Comparison of ENCODE assay signal across 8 mouse cellular contexts in genomic region chr19:5846154-5846553, GRCm38 (mm10). TPM values are rescaled to one million over a fixed set of nuclear protein-coding genes. Genes with fewer than 3 reads are reported as not detected.
A peak's percentile ranks its signal among the peaks of the same experiment; 100 is the strongest.
DNase-seq lines count a peak whose midpoint lies in the region; ATAC-seq and TF ChIP-seq lines count a peak whose summit lies in the region.

No protein-coding gene starts in this region.

- H3K4me2 ChIP-seq in embryonic facial prominence, embryonic 15.5 days (replicated peaks), result peak overlapping the region; percentile 63
- H3K4me2 ChIP-seq in hindbrain, embryonic 14.5 days (replicated peaks), result peak overlapping the region; percentile 84
- peak overlapping the region; percentile 76 for H3K4me2 ChIP-seq in liver, embryonic 16.5 days (ENCODE audit: low read depth, low read length)
- H3K4me2 ChIP-seq in stomach, embryonic 14.5 days (replicated peaks; ENCODE audit: low read depth, low read length), result peak overlapping the region; percentile 72

- DNase-seq in heart, embryonic 10.5 days (ENCODE audit: low spot score), result no peak
- no peak for DNase-seq in heart, adult 11 months
- no peak for DNase-seq in ES-E14 (ENCODE audit: low read depth, low spot score)
- DNase-seq in hindbrain, embryonic 14.5 days (ENCODE audit: low spot score), result no peak
- no peak for DNase-seq in MN1 (ENCODE audit: low spot score)

- 0% methylated on average over 7 of the region's 7 CpGs for WGBS in heart, embryonic 10.5 days
- 1% methylated on average over 7 of the region's 7 CpGs for WGBS in embryonic facial prominence, embryonic 15.5 days
- under 1% methylated on average over 7 of the region's 7 CpGs for WGBS in hindbrain, embryonic 14.5 days
- 1% methylated on average over 7 of the region's 7 CpGs for WGBS in liver, embryonic 16.5 days (ENCODE audit: insufficient replicate concordance)
- WGBS in stomach, embryonic 14.5 days, result 2% methylated on average over 7 of the region's 7 CpGs

- peaks cover 95% of the 10 kb centered on the region for H3K4me1 ChIP-seq in heart, embryonic 10.5 days
- peaks cover 0 to 26% of the 10 kb centered on the region in 2 experiments; a peak in 2 of 4 replicates for H3K4me1 ChIP-seq in ES-E14 (ENCODE audit: control insufficient read depth in 2 of 2, insufficient read depth in 2 of 2, low read length in 2 of 2, poor library complexity in 1 of 2)
- peaks cover 90% of the 10 kb centered on the region for H3K4me1 ChIP-seq in embryonic facial prominence, embryonic 15.5 days
- peaks cover 68% of the 10 kb centered on the region for H3K4me1 ChIP-seq in hindbrain, embryonic 14.5 days (replicated peaks; ENCODE audit: control insufficient read depth, insufficient read depth, low read length)
- peaks cover 91% of the 10 kb centered on the region for H3K4me1 ChIP-seq in liver, embryonic 16.5 days (ENCODE audit: control insufficient read depth, low read depth, low read length)
- peaks cover 62% of the 10 kb centered on the region for H3K4me1 ChIP-seq in stomach, embryonic 14.5 days (ENCODE audit: control insufficient read depth, insufficient read depth, low read length)

- H3K36me3 ChIP-seq in heart, embryonic 10.5 days, result no peaks in the 10 kb centered on the region
- H3K36me3 ChIP-seq in ES-E14 (ENCODE audit: control insufficient read depth, insufficient read depth, low read length, poor library complexity, severe bottlenecking), result peaks cover 7% of the 10 kb centered on the region; the same call in 1 of the 2 replicates
- H3K36me3 ChIP-seq in embryonic facial prominence, embryonic 15.5 days, result 0 out of 2 replicates have a peak, but pooled peaks cover 4% of the 10 kb centered on the region
- H3K36me3 ChIP-seq in hindbrain, embryonic 14.5 days (replicated peaks; ENCODE audit: control insufficient read depth, insufficient read depth), result no peaks in the 10 kb centered on the region
- H3K36me3 ChIP-seq in liver, embryonic 16.5 days (ENCODE audit: control insufficient read depth, insufficient read depth), result no peaks in the 10 kb centered on the region
- no peaks in the 10 kb centered on the region for H3K36me3 ChIP-seq in stomach, embryonic 14.5 days (ENCODE audit: control insufficient read depth, insufficient read depth, low read length)

- H3K27me3 ChIP-seq in heart, embryonic 10.5 days (ENCODE audit: insufficient read depth, poor library complexity, severe bottlenecking), result no peaks in the 10 kb centered on the region
- no peaks in the 10 kb centered on the region for H3K27me3 ChIP-seq in embryonic facial prominence, embryonic 15.5 days
- H3K27me3 ChIP-seq in hindbrain, embryonic 14.5 days (ENCODE audit: control insufficient read depth, insufficient read depth, low read length), result no peaks in the 10 kb centered on the region
- H3K27me3 ChIP-seq in liver, embryonic 16.5 days (ENCODE audit: control insufficient read depth, insufficient read depth, low read depth, low read length), result no peaks in the 10 kb centered on the region
- H3K27me3 ChIP-seq in stomach, embryonic 14.5 days (ENCODE audit: control insufficient read depth, insufficient read depth, low read length), result no peaks in the 10 kb centered on the region

- H3K9me3 ChIP-seq in heart, embryonic 10.5 days, result no peaks in the 10 kb centered on the region
- no peaks in the 10 kb centered on the region for H3K9me3 ChIP-seq in ES-E14 (ENCODE audit: control insufficient read depth, insufficient read depth, low read depth, low read length)
- H3K9me3 ChIP-seq in embryonic facial prominence, embryonic 15.5 days (replicated peaks), result no peaks in the 10 kb centered on the region
- no peaks in the 10 kb centered on the region for H3K9me3 ChIP-seq in hindbrain, embryonic 14.5 days (ENCODE audit: control insufficient read depth, low read length)
- H3K9me3 ChIP-seq in liver, embryonic 16.5 days (replicated peaks; ENCODE audit: control insufficient read depth, low read length), result no peaks in the 10 kb centered on the region
- H3K9me3 ChIP-seq in stomach, embryonic 14.5 days (ENCODE audit: control insufficient read depth, low read depth, low read length), result no peaks in the 10 kb centered on the region

- peak overlapping the region; percentile 96 for H3K27ac ChIP-seq in heart, embryonic 10.5 days
- peak overlapping the region; percentile 100 for H3K27ac ChIP-seq in ES-E14 (ENCODE audit: insufficient read depth, low read depth, low read length, poor library complexity, severe bottlenecking)
- H3K27ac ChIP-seq in embryonic facial prominence, embryonic 15.5 days (replicated peaks), result peak overlapping the region; percentile 99
- peak overlapping the region; percentile 99 for H3K27ac ChIP-seq in hindbrain, embryonic 14.5 days
- peak overlapping the region; percentile 99 for H3K27ac ChIP-seq in liver, embryonic 16.5 days (ENCODE audit: low read length)
- peak overlapping the region; percentile 99 for H3K27ac ChIP-seq in stomach, embryonic 14.5 days (ENCODE audit: low read length)

- in situ Hi-C loops in ES-E14 (cut with MboI; ENCODE audit: low sequenced_read_pairs in 2 of 2, unreplicated experiment in 2 of 2), result loop anchor here in 1 of 2 experiments (10.0 kb wide), 1 partner anchor 51 kb away; no protein-coding TSS in a partner anchor

- H3K9ac ChIP-seq in ES-E14 (ENCODE audit: insufficient read depth, low read depth, low read length, poor library complexity, severe bottlenecking), result peak overlapping the region; percentile 83
- peak overlapping the region; percentile 10; the same call in 1 of the 2 replicates for H3K9ac ChIP-seq in embryonic facial prominence, embryonic 15.5 days
- peak overlapping the region; percentile 69 for H3K9ac ChIP-seq in hindbrain, embryonic 14.5 days
- H3K9ac ChIP-seq in liver, embryonic 16.5 days (ENCODE audit: low read depth, low read length), result peak overlapping the region; percentile 60
- H3K9ac ChIP-seq in stomach, embryonic 14.5 days (replicated peaks; ENCODE audit: low read depth, low read length), result peak overlapping the region; percentile 40

- peak; percentile 5 for ATAC-seq in embryonic facial prominence, embryonic 15.5 days (ENCODE audit: insufficient number of reproducible peaks, low FRiP score, low TSS enrichment, low read depth)
- ATAC-seq in hindbrain, embryonic 14.5 days (ENCODE audit: low FRiP score), result peak; percentile 41
- no peak for ATAC-seq in liver, embryonic 16.5 days (ENCODE audit: low read depth)
- ATAC-seq in stomach, embryonic 14.5 days (ENCODE audit: insufficient number of reproducible peaks, insufficient read depth, low FRiP score, low read depth), result peak; percentile 10; the same call in 1 of the 2 replicates

- peak overlapping the region; percentile 56 for H3K4me3 ChIP-seq in heart, embryonic 10.5 days
- peak overlapping the region; percentile 38 to 55 for H3K4me3 ChIP-seq in ES-E14 (ENCODE audit: insufficient read depth in 1 of 2, low read depth in 1 of 2, low read length in 2 of 2, poor library complexity in 1 of 2, severe bottlenecking in 1 of 2)
- peak overlapping the region; percentile 45 for H3K4me3 ChIP-seq in embryonic facial prominence, embryonic 15.5 days (replicated peaks)
- H3K4me3 ChIP-seq in hindbrain, embryonic 14.5 days (replicated peaks; ENCODE audit: low read length), result peak overlapping the region; percentile 31
- H3K4me3 ChIP-seq in liver, embryonic 16.5 days (ENCODE audit: low read depth, low read length), result peak overlapping the region; percentile 67
- peak overlapping the region; percentile 35 for H3K4me3 ChIP-seq in stomach, embryonic 14.5 days (ENCODE audit: low read depth, low read length)

TF ChIP-seq in ES-E14, 5 proteins besides CTCF, POLR2A, EP300 and RAD21:
- TF ChIP-seq CHD2 (IDR thresholded peaks at IDR 0.05; ENCODE audit: low read depth, low read length) (no peak), HCFC1 (IDR thresholded peaks at IDR 0.05; ENCODE audit: borderline replicate concordance, insufficient read depth, low read length) (no peak), MAFK (IDR thresholded peaks at IDR 0.05; ENCODE audit: insufficient read depth, low read depth, low read length) (no peak), ZC3H11A (IDR thresholded peaks at IDR 0.05; ENCODE audit: borderline replicate concordance, low read depth, low read length) (no peak), ZNF384 (IDR thresholded peaks at IDR 0.05; ENCODE audit: low read depth, low read length) (no peak; the same call in 1 of the 2 replicates)

RNA-seq across cellular contexts. Expression of gene Frmd8, which starts 28.9 kb away (rescaled TPM):
- 40.6 and 46.3 TPM in 2 replicates for polyA plus RNA-seq in heart, embryonic 10.5 days (2016; fragmentation: Nextera tagmentation; extraction: Ambion mirVana)
- total RNA-seq in ES-E14 (2012; rRNA removed), result 33.4 and 35.7 TPM in 2 replicates
- polyA plus RNA-seq in embryonic facial prominence, embryonic 15.5 days (2015; fragmentation: Nextera tagmentation; extraction: Ambion mirVana), result 32.5 and 37.4 TPM in 2 replicates
- 11.3 and 13.1 TPM in 2 replicates for polyA plus RNA-seq in hindbrain, embryonic 14.5 days (2014; fragmentation: Nextera tagmentation; extraction: Ambion mirVana)
- 13.9 and 14.0 TPM in 2 replicates for polyA plus RNA-seq in liver, embryonic 16.5 days (2015; fragmentation: Nextera tagmentation; extraction: Ambion mirVana)
- polyA plus RNA-seq in stomach, embryonic 14.5 days (2014; fragmentation: Nextera tagmentation; extraction: Ambion mirVana), result 18.3 and 18.6 TPM in 2 replicates

RNA-seq across cellular contexts. Expression of gene Slc25a45, which starts 31.5 kb away (rescaled TPM):
- 2.1 and 2.5 TPM in 2 replicates for polyA plus RNA-seq in heart, embryonic 10.5 days (2016; fragmentation: Nextera tagmentation; extraction: Ambion mirVana)
- total RNA-seq in ES-E14 (2012; rRNA removed), result 1.2 and 1.9 TPM in 2 replicates
- 5.9 and 7.5 TPM in 2 replicates for polyA plus RNA-seq in embryonic facial prominence, embryonic 15.5 days (2015; fragmentation: Nextera tagmentation; extraction: Ambion mirVana)
- polyA plus RNA-seq in hindbrain, embryonic 14.5 days (2014; fragmentation: Nextera tagmentation; extraction: Ambion mirVana), result 1.5 and 2.5 TPM in 2 replicates
- 6.3 and 6.9 TPM in 2 replicates for polyA plus RNA-seq in liver, embryonic 16.5 days (2015; fragmentation: Nextera tagmentation; extraction: Ambion mirVana)
- polyA plus RNA-seq in stomach, embryonic 14.5 days (2014; fragmentation: Nextera tagmentation; extraction: Ambion mirVana), result 1.8 and 2.8 TPM in 2 replicates

RNA-seq across cellular contexts. Expression of gene Tigd3, which starts 47.8 kb away (rescaled TPM):
- 2.4 and 2.9 TPM in 2 replicates for polyA plus RNA-seq in heart, embryonic 10.5 days (2016; fragmentation: Nextera tagmentation; extraction: Ambion mirVana)
- 2.1 and 2.2 TPM in 2 replicates for total RNA-seq in ES-E14 (2012; rRNA removed)
- 3.4 and 3.6 TPM in 2 replicates for polyA plus RNA-seq in embryonic facial prominence, embryonic 15.5 days (2015; fragmentation: Nextera tagmentation; extraction: Ambion mirVana)
- 6.1 and 9.4 TPM in 2 replicates for polyA plus RNA-seq in hindbrain, embryonic 14.5 days (2014; fragmentation: Nextera tagmentation; extraction: Ambion mirVana)
- polyA plus RNA-seq in liver, embryonic 16.5 days (2015; fragmentation: Nextera tagmentation; extraction: Ambion mirVana), result 2.3 and 2.6 TPM in 2 replicates
- 3.1 and 3.2 TPM in 2 replicates for polyA plus RNA-seq in stomach, embryonic 14.5 days (2014; fragmentation: Nextera tagmentation; extraction: Ambion mirVana)

Comparison
In these comparisons a context has a peak if more than half of its experiments do, and no peak if none do; other contexts are left out.
1. H3K9ac ChIP-seq: peak in every context shown above with its lines; median percentile 83 in ES-E14; 69 in hindbrain, embryonic 14.5 days; 60 in liver, embryonic 16.5 days; 40 in stomach, embryonic 14.5 days; 10 in embryonic facial prominence, embryonic 15.5 days.